Mouse (Mus musculus) kidney, embryonic 15.5 days (tissue): ENCODE data around the gene Oat. TPM values are rescaled to one million over a fixed set of nuclear protein-coding genes. Genes with fewer than 3 reads are reported as not detected.

Source experiments
- ATAC-seq: fragments of 200-750 bp; cut with Nextera tagmentation; replicated peaks from 2 replicates; pipeline ENCODE4 v1.8.0; 2017; ENCODE audit warnings: moderate TSS enrichment; ENCODE audit not compliant: low FRiP score
- H3K27ac ChIP-seq: fragments of 300-500 bp; sonication (generic); 2 replicates; pipeline ENCODE4 v1.5.1; 2015; ENCODE audit warnings: mild to moderate bottlenecking, inconsistent platforms
- H3K27me3 ChIP-seq: fragments of 300-500 bp; sonication (generic); 2 replicates; pipeline ENCODE4 v1.6.1; 2015; ENCODE audit warnings: inconsistent platforms
- H3K36me3 ChIP-seq: fragments of 300-500 bp; sonication (generic); 2 replicates; pipeline ENCODE4 v1.6.1; 2015; ENCODE audit warnings: inconsistent platforms
- H3K4me1 ChIP-seq: fragments of 300-500 bp; sonication (generic); 2 replicates; pipeline ENCODE4 v1.6.1; 2015; ENCODE audit warnings: inconsistent platforms
- H3K4me2 ChIP-seq: fragments of 300-500 bp; sonication (generic); 2 replicates; pipeline ENCODE4 v1.6.1; 2015; ENCODE audit warnings: moderate library complexity, mild to moderate bottlenecking, inconsistent platforms
- H3K4me3 ChIP-seq: fragments of 300-500 bp; sonication (generic); replicated peaks from 2 replicates; pipeline ENCODE4 v1.5.1; 2015; ENCODE audit warnings: mild to moderate bottlenecking, inconsistent platforms
- H3K9ac ChIP-seq: fragments of 300-500 bp; sonication (generic); 2 replicates; pipeline ENCODE4 v1.6.1; 2015; ENCODE audit warnings: mild to moderate bottlenecking, inconsistent platforms
- H3K9me3 ChIP-seq: fragments of 300-500 bp; sonication (generic); replicated peaks from 2 replicates; pipeline ENCODE4 v1.6.1; 2016; ENCODE audit warnings: inconsistent platforms
- whole genome bisulfite sequencing: fragments of 180-500 bp; shearing (Covaris S2); methylation state at CpG from one replicate; pipeline ENCODE4 v1.1.7; 2015; ENCODE audit warnings: mixed read lengths; 5-methylcytosine and 5-hydroxymethylcytosine counted together
- polyA plus RNA-seq: library from polyadenylated mRNA; unstranded; fragments of >200 nt; fragmentation: Nextera tagmentation; extraction: Ambion mirVana; gene quantifications from 2 replicates; pipeline ENCODE4 v1.2.1, GENCODE M21; 2015

Oat gene
- polyA plus RNA-seq, 1 experiment from 2014 or later = 166 TPM

- Histone ChIP-seq H3K4me1 (no peaks in the 10 kb centered on the region), H3K4me2 (no peak overlapping the region), H3K4me3 (no peak overlapping the region), H3K36me3 (no peaks in the 10 kb centered on the region), H3K27me3 (peaks cover 3% of the 10 kb centered on the region; the same call in 1 of the 2 replicates), H3K9ac (no peak overlapping the region), H3K27ac (no peak overlapping the region), H3K9me3 (no peaks in the 10 kb centered on the region)
- ATAC-seq = no peak
- WGBS = 67% methylated on average over 3 of the region's 3 CpGs
Observed at GRCm38 (mm10) chr7:132585695-132586491, 9.7 kb upstream of the Oat start.

- H3K36me3 ChIP-seq = no peaks in the 10 kb centered on the region
- 95% methylated on average over 2 of the region's 2 CpGs for WGBS
- no peak for ATAC-seq
- no peak overlapping the region for H3K27ac ChIP-seq
- no peak overlapping the region for H3K4me2 ChIP-seq
- H3K27me3 ChIP-seq = peaks cover 9% of the 10 kb centered on the region; the same call in 1 of the 2 replicates
- no peaks in the 10 kb centered on the region for H3K9me3 ChIP-seq
- no peak overlapping the region for H3K9ac ChIP-seq
- H3K4me3 ChIP-seq = no peak overlapping the region
- H3K4me1 ChIP-seq = peaks cover 6% of the 10 kb centered on the region; the same call in 1 of the 2 replicates
Observed at GRCm38 (mm10) chr7:132581441-132581840, 5.2 kb upstream of the Oat start.

GRCm38 (mm10) chr7:132580511-132580910 lies 4.3 kb upstream of the Oat start:
- Histone ChIP-seq H3K27me3 (peaks cover 9% of the 10 kb centered on the region; the same call in 1 of the 2 replicates), H3K4me2 (no peak overlapping the region), H3K27ac (no peak overlapping the region), H3K9me3 (no peaks in the 10 kb centered on the region), H3K9ac (no peak overlapping the region), H3K4me1 (peaks cover 9% of the 10 kb centered on the region; the same call in 1 of the 2 replicates), H3K4me3 (no peak overlapping the region), H3K36me3 (no peaks in the 10 kb centered on the region)
- no peak for ATAC-seq
- 70% methylated on average over 6 of the region's 6 CpGs for WGBS

- Histone ChIP-seq H3K9me3 (no peaks in the 10 kb centered on the region), H3K4me2 (peak overlapping the region; percentile 87), H3K9ac (no peak overlapping the region), H3K4me3 (peak overlapping the region; percentile 80; the same call in 1 of the 2 replicates), H3K36me3 (no peaks in the 10 kb centered on the region), H3K27ac (peak overlapping the region; percentile 95; the same call in 1 of the 2 replicates), H3K27me3 (peaks cover 9% of the 10 kb centered on the region; the same call in 1 of the 2 replicates), H3K4me1 (peaks cover 37% of the 10 kb centered on the region)
- ATAC-seq = no peak
- WGBS = 59% methylated on average over 4 of the region's 4 CpGs
Observed at GRCm38 (mm10) chr7:132576891-132577290, 693 bp upstream of the Oat start.

- Histone ChIP-seq H3K36me3 (no peaks in the 10 kb centered on the region), H3K4me1 (peaks cover 41% of the 10 kb centered on the region), H3K9me3 (no peaks in the 10 kb centered on the region), H3K4me2 (peak overlapping the region; percentile 87), H3K27me3 (peaks cover 7% of the 10 kb centered on the region; the same call in 1 of the 2 replicates), H3K4me3 (peak overlapping the region; percentile 80), H3K9ac (peak overlapping the region; percentile 83), H3K27ac (peak overlapping the region; percentile 95)
- WGBS = under 1% methylated on average over 13 of the region's 13 CpGs
- peak; percentile 90 for ATAC-seq
Observed at GRCm38 (mm10) chr7:132575623-132576022, 575 bp downstream of the Oat start.

- peaks cover 41% of the 10 kb centered on the region for H3K4me1 ChIP-seq
- no peaks in the 10 kb centered on the region for H3K9me3 ChIP-seq
- peaks cover 7% of the 10 kb centered on the region; the same call in 1 of the 2 replicates for H3K27me3 ChIP-seq
- no peak overlapping the region for H3K4me2 ChIP-seq
- WGBS = 84% methylated on average over 5 of the region's 5 CpGs
- peaks cover 6% of the 10 kb centered on the region; the same call in 1 of the 2 replicates for H3K36me3 ChIP-seq
- H3K4me3 ChIP-seq = no peak overlapping the region
- no peak for ATAC-seq
- no peak overlapping the region for H3K9ac ChIP-seq
- H3K27ac ChIP-seq = no peak overlapping the region
Observed at GRCm38 (mm10) chr7:132574646-132575045, 1.6 kb downstream of the Oat start.

GRCm38 (mm10) chr7:132573205-132573604 lies 3.0 kb downstream of the Oat start:
- Histone ChIP-seq H3K9me3 (no peaks in the 10 kb centered on the region), H3K36me3 (peaks cover 19% of the 10 kb centered on the region), H3K27ac (no peak overlapping the region), H3K4me3 (no peak overlapping the region), H3K9ac (no peak overlapping the region), H3K27me3 (peaks cover 7% of the 10 kb centered on the region; the same call in 1 of the 2 replicates), H3K4me1 (peaks cover 41% of the 10 kb centered on the region), H3K4me2 (no peak overlapping the region)
- 61% methylated on average over 6 of the region's 6 CpGs for WGBS
- ATAC-seq = no peak

GRCm38 (mm10) chr7:132572738-132573137 lies 3.5 kb downstream of the Oat start:
- Histone ChIP-seq H3K4me1 (peaks cover 41% of the 10 kb centered on the region), H3K27me3 (peaks cover 6% of the 10 kb centered on the region; the same call in 1 of the 2 replicates), H3K4me2 (no peak overlapping the region), H3K36me3 (peaks cover 24% of the 10 kb centered on the region), H3K9ac (no peak overlapping the region), H3K9me3 (no peaks in the 10 kb centered on the region), H3K27ac (no peak overlapping the region), H3K4me3 (no peak overlapping the region)
- ATAC-seq = no peak
- WGBS = 72% methylated on average over 3 of the region's 3 CpGs

- H3K36me3 ChIP-seq = peaks cover 35% of the 10 kb centered on the region
- no peak overlapping the region for H3K4me2 ChIP-seq
- no peaks in the 10 kb centered on the region for H3K9me3 ChIP-seq
- peaks cover 35% of the 10 kb centered on the region for H3K4me1 ChIP-seq
- no peak overlapping the region for H3K27ac ChIP-seq
- no peak overlapping the region for H3K4me3 ChIP-seq
- no peak for ATAC-seq
- H3K27me3 ChIP-seq = no peaks in the 10 kb centered on the region
- 75% methylated on average over 8 of the region's 8 CpGs for WGBS
- no peak overlapping the region for H3K9ac ChIP-seq
Observed at GRCm38 (mm10) chr7:132571481-132571880, 4.7 kb downstream of the Oat start.

GRCm38 (mm10) chr7:132570071-132570470 lies 6.1 kb downstream of the Oat start:
- Histone ChIP-seq H3K4me2 (no peak overlapping the region), H3K4me1 (peaks cover 27% of the 10 kb centered on the region), H3K4me3 (no peak overlapping the region), H3K27me3 (no peaks in the 10 kb centered on the region), H3K36me3 (peaks cover 42% of the 10 kb centered on the region), H3K9ac (no peak overlapping the region), H3K27ac (no peak overlapping the region), H3K9me3 (no peaks in the 10 kb centered on the region)
- ATAC-seq = no peak
- 83% methylated on average over 5 of the region's 5 CpGs for WGBS

- no peak overlapping the region for H3K4me2 ChIP-seq
- H3K27ac ChIP-seq = no peak overlapping the region
- H3K27me3 ChIP-seq = no peaks in the 10 kb centered on the region
- H3K9me3 ChIP-seq = no peaks in the 10 kb centered on the region
- H3K9ac ChIP-seq = no peak overlapping the region
- H3K36me3 ChIP-seq = peaks cover 55% of the 10 kb centered on the region
- ATAC-seq = no peak
- H3K4me3 ChIP-seq = no peak overlapping the region
- H3K4me1 ChIP-seq = peaks cover 17% of the 10 kb centered on the region
- WGBS = 97% methylated on average over 6 of the region's 6 CpGs
Observed at GRCm38 (mm10) chr7:132568817-132569216, 7.4 kb downstream of the Oat start.

- no peak overlapping the region for H3K4me3 ChIP-seq
- 71% methylated on average over 1 of the region's 1 CpGs for WGBS
Observed at GRCm38 (mm10) chr7:132565831-132566230, 10.4 kb downstream of the Oat start.

More at GRCm38 (mm10) chr7:132565831-132566230, 10.4 kb downstream of the Oat start:
- H3K27ac ChIP-seq = no peak overlapping the region
- ATAC-seq = no peak
- peaks cover 83% of the 10 kb centered on the region for H3K36me3 ChIP-seq
- no peaks in the 10 kb centered on the region for H3K4me1 ChIP-seq
- no peaks in the 10 kb centered on the region for H3K27me3 ChIP-seq
- H3K9me3 ChIP-seq = no peaks in the 10 kb centered on the region
- no peak overlapping the region for H3K9ac ChIP-seq
- no peak overlapping the region for H3K4me2 ChIP-seq
